Mouse (Mus musculus): Measurements from ENCODE around the gene Eif4e. TPM values are rescaled to one million over a fixed set of nuclear protein-coding genes. Genes with fewer than 3 reads are reported as not detected.

Gene Eif4e
- polyA plus RNA-seq, 1 experiment from 2014 or later: 230 TPM

DNA sequence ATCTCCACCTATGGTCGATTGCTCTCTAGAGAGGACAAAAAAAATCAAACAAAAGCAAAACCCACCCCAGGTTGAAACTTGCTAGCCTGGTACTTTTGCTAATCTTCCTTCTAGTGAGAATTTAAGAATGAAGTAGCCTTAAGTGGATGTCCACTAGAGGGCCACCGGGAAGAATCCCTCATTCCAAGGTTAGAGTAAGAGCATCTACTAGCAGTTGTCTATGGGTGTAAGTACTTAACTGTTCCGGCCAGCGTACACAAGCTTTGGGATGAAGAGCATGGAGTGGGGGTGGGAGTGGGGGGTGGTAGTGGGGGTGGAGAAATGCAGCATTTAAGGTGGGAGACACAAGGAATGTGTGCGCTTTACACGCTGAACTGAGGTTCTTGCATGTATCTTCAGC, 19.2 kb upstream of the Eif4e start:
- Histone ChIP-seq H3K4me3 (ENCODE audit: control insufficient read depth in 1 of 2, insufficient read depth in 1 of 2, low read depth in 1 of 2, low read length in 2 of 2) (no peak overlapping the region), H3K27ac (replicated peaks in 1 of 2; ENCODE audit: control insufficient read depth in 1 of 2, insufficient read depth in 1 of 2, low read depth in 2 of 2, low read length in 2 of 2) (no peak overlapping the region), H3K4me2 (ENCODE audit: low read length) (no peak overlapping the region), H3K36me3 (ENCODE audit: control insufficient read depth, insufficient read depth, low read length) (no peaks in the 10 kb centered on the region), H3K4me1 (ENCODE audit: control insufficient read depth in 2 of 2, insufficient read depth in 2 of 2, low read length in 2 of 2) (peaks cover 0 to 5% of the 10 kb centered on the region in 2 experiments; a peak in 2 of 4 replicates), H3K27me3 (ENCODE audit: control insufficient read depth, insufficient read depth, low read length) (0 out of 2 replicates have a peak, but pooled peaks cover 6% of the 10 kb centered on the region), H3K9ac (ENCODE audit: low read length) (no peak overlapping the region), H3K9me3 (ENCODE audit: control insufficient read depth, low read length) (no peaks in the 10 kb centered on the region)
- WGBS: 54% methylated on average over 6 of the region's 6 CpGs
- no peak for ATAC-seq (ENCODE audit: insufficient number of reproducible peaks, insufficient read depth, low FRiP score, low read depth)

DNA sequence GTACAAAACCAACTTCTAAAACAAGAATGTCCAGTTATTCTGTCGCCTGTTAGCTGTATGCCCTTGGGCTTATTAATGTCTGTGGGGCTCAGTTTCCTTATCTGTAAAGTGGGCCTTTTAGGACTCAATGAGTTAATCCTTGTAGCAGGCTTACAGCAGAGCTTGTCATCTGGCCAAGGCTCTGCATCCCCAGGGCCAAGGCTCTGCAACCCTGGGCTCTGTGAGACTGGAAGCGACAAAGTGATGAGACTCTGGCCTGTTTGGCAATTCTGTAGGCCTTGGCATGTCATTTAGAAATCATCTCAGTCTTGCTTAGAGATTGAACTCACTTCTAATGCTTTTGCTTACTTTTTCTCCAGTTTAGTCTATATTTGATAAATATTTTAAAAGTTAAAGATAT, 16.4 kb upstream of the Eif4e start:
- Histone ChIP-seq H3K9ac (ENCODE audit: low read length) (no peak overlapping the region), H3K27ac (replicated peaks in 1 of 2; ENCODE audit: control insufficient read depth in 1 of 2, insufficient read depth in 1 of 2, low read depth in 2 of 2, low read length in 2 of 2) (no peak overlapping the region), H3K27me3 (ENCODE audit: control insufficient read depth, insufficient read depth, low read length) (0 out of 2 replicates have a peak, but pooled peaks cover 6% of the 10 kb centered on the region), H3K36me3 (ENCODE audit: control insufficient read depth, insufficient read depth, low read length) (no peaks in the 10 kb centered on the region), H3K9me3 (ENCODE audit: control insufficient read depth, low read length) (no peaks in the 10 kb centered on the region), H3K4me2 (ENCODE audit: low read length) (no peak overlapping the region), H3K4me1 (ENCODE audit: control insufficient read depth in 2 of 2, insufficient read depth in 2 of 2, low read length in 2 of 2) (no peaks in the 10 kb centered on the region), H3K4me3 (ENCODE audit: control insufficient read depth in 1 of 2, insufficient read depth in 1 of 2, low read depth in 1 of 2, low read length in 2 of 2) (no peak overlapping the region)
- ATAC-seq (ENCODE audit: insufficient number of reproducible peaks, insufficient read depth, low FRiP score, low read depth): no peak
- 81% methylated on average over 2 of the region's 2 CpGs for WGBS

DNA sequence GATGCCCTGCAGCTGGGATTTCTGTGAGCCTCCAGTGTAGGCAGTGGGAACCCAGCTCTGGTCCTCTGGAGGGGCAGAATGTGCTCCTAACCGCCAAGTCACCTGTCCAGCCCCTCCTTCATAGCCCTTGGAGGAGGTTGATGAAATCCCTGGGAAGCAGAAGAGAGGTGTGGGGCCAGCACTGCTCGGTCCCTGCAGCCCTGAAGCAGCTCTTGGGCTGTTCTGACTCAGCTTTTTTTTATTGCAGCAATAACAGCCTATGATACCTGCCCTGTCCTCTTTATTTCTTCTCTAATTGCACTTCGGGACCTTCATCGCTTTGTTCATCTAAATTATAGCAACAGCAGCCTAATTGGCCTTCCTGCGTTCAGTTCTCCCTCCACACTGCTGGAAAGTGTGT, 15.5 kb upstream of the Eif4e start:
- no peak for ATAC-seq (ENCODE audit: insufficient number of reproducible peaks, insufficient read depth, low FRiP score, low read depth)
- H3K9ac ChIP-seq (ENCODE audit: low read length): no peak overlapping the region
- H3K4me3 ChIP-seq (ENCODE audit: control insufficient read depth in 1 of 2, insufficient read depth in 1 of 2, low read depth in 1 of 2, low read length in 2 of 2): no peak overlapping the region
- H3K9me3 ChIP-seq (ENCODE audit: control insufficient read depth, low read length): no peaks in the 10 kb centered on the region
- 0 out of 2 replicates have a peak, but pooled peaks cover 2% of the 10 kb centered on the region for H3K27me3 ChIP-seq (ENCODE audit: control insufficient read depth, insufficient read depth, low read length)
- H3K36me3 ChIP-seq (ENCODE audit: control insufficient read depth, insufficient read depth, low read length): no peaks in the 10 kb centered on the region
- no peaks in the 10 kb centered on the region for H3K4me1 ChIP-seq (ENCODE audit: control insufficient read depth in 2 of 2, insufficient read depth in 2 of 2, low read length in 2 of 2)
- no peak overlapping the region for H3K27ac ChIP-seq (replicated peaks in 1 of 2; ENCODE audit: control insufficient read depth in 1 of 2, insufficient read depth in 1 of 2, low read depth in 2 of 2, low read length in 2 of 2)
- H3K4me2 ChIP-seq (ENCODE audit: low read length): no peak overlapping the region
- WGBS: 73% methylated on average over 5 of the region's 5 CpGs

DNA sequence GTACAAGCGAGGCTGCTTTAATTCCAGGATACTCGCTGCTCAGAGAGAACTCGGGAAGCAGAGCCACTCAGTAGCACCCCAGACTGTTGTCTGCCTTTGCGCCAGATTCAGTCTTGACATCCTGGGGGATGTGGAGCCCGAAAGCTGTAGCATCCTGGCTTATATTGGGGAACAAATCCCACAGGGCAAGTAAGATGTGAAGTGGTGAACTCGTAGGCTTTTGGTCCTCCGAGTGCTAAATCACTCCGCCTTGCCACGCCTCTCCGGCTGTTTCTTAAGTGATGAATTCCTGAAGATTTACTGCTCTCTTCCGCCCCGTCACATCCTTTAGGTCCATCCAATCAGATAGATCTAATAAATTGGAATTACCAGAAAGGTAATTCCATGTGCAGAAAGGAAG, 12.7 kb upstream of the Eif4e start:
- Histone ChIP-seq H3K9ac (ENCODE audit: low read length) (no peak overlapping the region), H3K4me2 (ENCODE audit: low read length) (no peak overlapping the region), H3K9me3 (ENCODE audit: control insufficient read depth, low read length) (no peaks in the 10 kb centered on the region), H3K36me3 (ENCODE audit: control insufficient read depth, insufficient read depth, low read length) (no peaks in the 10 kb centered on the region), H3K4me1 (ENCODE audit: control insufficient read depth in 2 of 2, insufficient read depth in 2 of 2, low read length in 2 of 2) (no peaks in the 10 kb centered on the region), H3K27ac (replicated peaks in 1 of 2; ENCODE audit: control insufficient read depth in 1 of 2, insufficient read depth in 1 of 2, low read depth in 2 of 2, low read length in 2 of 2) (no peak overlapping the region), H3K4me3 (ENCODE audit: control insufficient read depth in 1 of 2, insufficient read depth in 1 of 2, low read depth in 1 of 2, low read length in 2 of 2) (no peak overlapping the region), H3K27me3 (ENCODE audit: control insufficient read depth, insufficient read depth, low read length) (no peaks in the 10 kb centered on the region)
- ATAC-seq (ENCODE audit: insufficient number of reproducible peaks, insufficient read depth, low FRiP score, low read depth): no peak
- 83% methylated on average over 12 of the region's 12 CpGs for WGBS

DNA sequence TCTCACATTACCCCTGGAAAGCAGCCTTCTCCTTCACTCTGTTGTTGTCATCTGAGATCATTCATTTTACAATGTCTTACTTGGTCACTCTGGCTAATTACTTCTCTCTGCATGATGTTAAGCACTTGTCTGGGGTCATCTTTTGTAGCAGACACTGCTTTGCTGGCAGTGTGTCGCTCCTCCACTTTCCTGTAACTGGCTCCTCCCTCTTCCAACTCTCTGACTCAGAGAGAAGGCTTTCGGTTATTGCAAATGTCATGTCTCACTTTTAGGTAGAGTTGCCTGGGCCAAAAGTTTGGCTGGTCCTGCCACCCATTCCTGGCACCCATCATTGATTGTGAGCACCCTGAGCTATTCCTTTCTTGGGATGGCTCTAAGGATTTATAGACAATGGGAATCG, 11.2 kb upstream of the Eif4e start:
- no peaks in the 10 kb centered on the region for H3K36me3 ChIP-seq (ENCODE audit: control insufficient read depth, insufficient read depth, low read length)
- H3K4me3 ChIP-seq (ENCODE audit: control insufficient read depth in 1 of 2, insufficient read depth in 1 of 2, low read depth in 1 of 2, low read length in 2 of 2): no peak overlapping the region
- no peak overlapping the region for H3K27ac ChIP-seq (replicated peaks in 1 of 2; ENCODE audit: control insufficient read depth in 1 of 2, insufficient read depth in 1 of 2, low read depth in 2 of 2, low read length in 2 of 2)
- H3K27me3 ChIP-seq (ENCODE audit: control insufficient read depth, insufficient read depth, low read length): no peaks in the 10 kb centered on the region
- H3K4me2 ChIP-seq (ENCODE audit: low read length): no peak overlapping the region
- no peaks in the 10 kb centered on the region for H3K4me1 ChIP-seq (ENCODE audit: control insufficient read depth in 2 of 2, insufficient read depth in 2 of 2, low read length in 2 of 2)
- no peak for ATAC-seq (ENCODE audit: insufficient number of reproducible peaks, insufficient read depth, low FRiP score, low read depth)
- no peak overlapping the region for H3K9ac ChIP-seq (ENCODE audit: low read length)
- WGBS: 61% methylated on average over 3 of the region's 3 CpGs
- H3K9me3 ChIP-seq (ENCODE audit: control insufficient read depth, low read length): no peaks in the 10 kb centered on the region

DNA sequence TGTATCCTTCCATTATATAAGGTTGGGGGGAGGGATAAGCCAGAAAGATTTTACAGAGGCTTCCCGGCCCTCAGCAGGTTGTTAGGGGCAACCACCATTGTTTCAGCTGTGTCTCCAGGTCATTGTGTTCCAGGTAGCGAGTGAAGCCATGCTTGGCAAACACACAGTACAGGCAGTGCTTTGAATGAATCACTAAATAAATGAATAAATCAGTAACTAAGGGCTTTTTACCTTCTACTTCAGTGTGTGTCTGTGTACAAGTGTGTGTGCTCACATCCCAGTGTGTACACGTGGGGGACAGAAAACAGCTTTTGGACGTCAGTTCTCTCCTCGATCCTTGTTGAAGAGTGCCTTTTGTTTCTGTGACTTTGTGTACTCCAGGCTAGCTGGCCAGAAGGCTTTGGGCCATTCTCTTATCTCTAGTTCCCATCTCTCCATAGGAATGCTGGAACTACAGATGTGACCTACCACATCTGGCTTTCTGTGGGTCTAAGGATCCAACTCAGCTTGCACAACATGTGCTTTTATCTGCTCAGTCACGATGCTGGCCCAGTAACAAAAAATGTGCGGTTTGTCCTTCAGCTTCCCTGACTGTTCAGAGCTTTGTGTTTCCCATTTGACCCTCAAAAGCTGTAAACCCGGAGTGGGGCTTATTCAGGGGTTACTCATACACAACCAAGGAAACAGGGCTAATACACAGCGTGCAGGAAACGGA, 10.2 kb upstream of the Eif4e start:
- H3K27ac ChIP-seq (replicated peaks in 1 of 2; ENCODE audit: control insufficient read depth in 1 of 2, insufficient read depth in 1 of 2, low read depth in 2 of 2, low read length in 2 of 2): no peak overlapping the region
- 64% methylated on average over 10 of the region's 10 CpGs for WGBS

DNA sequence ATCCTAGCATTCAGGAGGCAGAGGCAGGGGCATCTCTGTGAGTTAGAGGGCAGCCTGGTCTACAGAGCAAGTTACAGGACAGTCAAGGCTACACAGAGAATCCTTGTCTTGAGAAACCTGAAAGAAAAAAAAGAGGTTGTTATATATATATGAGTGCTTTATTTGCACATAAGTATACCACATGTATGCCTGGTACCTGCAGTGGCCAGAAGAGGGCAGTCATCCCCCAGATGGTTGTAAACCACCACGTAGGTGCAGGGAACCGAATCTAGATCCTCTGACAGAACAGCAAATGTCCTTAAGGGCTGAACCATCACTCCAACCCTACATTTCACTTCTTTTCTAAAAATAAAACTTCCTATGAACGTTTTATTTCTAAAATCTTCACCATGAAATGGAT, 8.1 kb upstream of the Eif4e start:
- Histone ChIP-seq H3K27ac (replicated peaks in 1 of 2; ENCODE audit: control insufficient read depth in 1 of 2, insufficient read depth in 1 of 2, low read depth in 2 of 2, low read length in 2 of 2) (no peak overlapping the region), H3K27me3 (ENCODE audit: control insufficient read depth, insufficient read depth, low read length) (no peaks in the 10 kb centered on the region), H3K9ac (ENCODE audit: low read length) (no peak overlapping the region), H3K4me3 (ENCODE audit: control insufficient read depth in 1 of 2, insufficient read depth in 1 of 2, low read depth in 1 of 2, low read length in 2 of 2) (no peak overlapping the region), H3K4me2 (ENCODE audit: low read length) (no peak overlapping the region), H3K4me1 (ENCODE audit: control insufficient read depth in 2 of 2, insufficient read depth in 2 of 2, low read length in 2 of 2) (no peaks in the 10 kb centered on the region), H3K36me3 (ENCODE audit: control insufficient read depth, insufficient read depth, low read length) (no peaks in the 10 kb centered on the region), H3K9me3 (ENCODE audit: control insufficient read depth, low read length) (no peaks in the 10 kb centered on the region)
- ATAC-seq (ENCODE audit: insufficient number of reproducible peaks, insufficient read depth, low FRiP score, low read depth): no peak
- WGBS: 53% methylated on average over 3 of the region's 3 CpGs

More for the DNA sequence above, 10.2 kb upstream of the Eif4e start:
- H3K4me2 ChIP-seq (ENCODE audit: low read length): no peak overlapping the region
- H3K4me3 ChIP-seq (ENCODE audit: control insufficient read depth in 1 of 2, insufficient read depth in 1 of 2, low read depth in 1 of 2, low read length in 2 of 2): no peak overlapping the region
- H3K9me3 ChIP-seq (ENCODE audit: control insufficient read depth, low read length): no peaks in the 10 kb centered on the region
- no peaks in the 10 kb centered on the region for H3K4me1 ChIP-seq (ENCODE audit: control insufficient read depth in 2 of 2, insufficient read depth in 2 of 2, low read length in 2 of 2)
- H3K36me3 ChIP-seq (ENCODE audit: control insufficient read depth, insufficient read depth, low read length): no peaks in the 10 kb centered on the region
- H3K9ac ChIP-seq (ENCODE audit: low read length): no peak overlapping the region
- ATAC-seq (ENCODE audit: insufficient number of reproducible peaks, insufficient read depth, low FRiP score, low read depth): no peak
- no peaks in the 10 kb centered on the region for H3K27me3 ChIP-seq (ENCODE audit: control insufficient read depth, insufficient read depth, low read length)

DNA sequence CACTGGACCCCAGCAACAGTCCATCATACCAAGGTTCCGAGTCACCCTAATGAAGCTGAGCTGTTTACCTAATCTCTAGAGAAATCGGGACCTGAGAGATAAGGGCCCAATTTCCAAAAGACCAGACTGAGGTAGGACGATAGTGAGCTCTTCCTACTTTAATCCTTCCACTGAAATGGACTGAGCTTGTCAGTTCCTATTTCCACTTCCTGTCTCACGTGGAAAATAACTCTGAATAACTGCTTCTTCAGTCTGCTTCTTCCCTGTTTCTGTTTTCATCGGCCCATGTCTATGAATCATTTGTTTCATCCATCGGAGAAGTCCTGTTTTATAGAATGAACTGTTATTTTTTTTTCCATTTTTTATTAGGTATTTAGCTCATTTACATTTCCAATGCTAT, 6.8 kb upstream of the Eif4e start:
- Histone ChIP-seq H3K9ac (ENCODE audit: low read length) (no peak overlapping the region), H3K4me2 (ENCODE audit: low read length) (no peak overlapping the region), H3K36me3 (ENCODE audit: control insufficient read depth, insufficient read depth, low read length) (no peaks in the 10 kb centered on the region), H3K9me3 (ENCODE audit: control insufficient read depth, low read length) (no peaks in the 10 kb centered on the region), H3K27me3 (ENCODE audit: control insufficient read depth, insufficient read depth, low read length) (no peaks in the 10 kb centered on the region), H3K4me1 (ENCODE audit: control insufficient read depth in 2 of 2, insufficient read depth in 2 of 2, low read length in 2 of 2) (no peaks in the 10 kb centered on the region), H3K27ac (replicated peaks in 1 of 2; ENCODE audit: control insufficient read depth in 1 of 2, insufficient read depth in 1 of 2, low read depth in 2 of 2, low read length in 2 of 2) (no peak overlapping the region), H3K4me3 (ENCODE audit: control insufficient read depth in 1 of 2, insufficient read depth in 1 of 2, low read depth in 1 of 2, low read length in 2 of 2) (no peak overlapping the region)
- WGBS: 62% methylated on average over 6 of the region's 6 CpGs
- ATAC-seq (ENCODE audit: insufficient number of reproducible peaks, insufficient read depth, low FRiP score, low read depth): no peak

All from heart, embryonic 14.5 days (tissue).